Comparison of ENCODE assay signal across 31 mouse cellular contexts in the genomic region with DNA sequence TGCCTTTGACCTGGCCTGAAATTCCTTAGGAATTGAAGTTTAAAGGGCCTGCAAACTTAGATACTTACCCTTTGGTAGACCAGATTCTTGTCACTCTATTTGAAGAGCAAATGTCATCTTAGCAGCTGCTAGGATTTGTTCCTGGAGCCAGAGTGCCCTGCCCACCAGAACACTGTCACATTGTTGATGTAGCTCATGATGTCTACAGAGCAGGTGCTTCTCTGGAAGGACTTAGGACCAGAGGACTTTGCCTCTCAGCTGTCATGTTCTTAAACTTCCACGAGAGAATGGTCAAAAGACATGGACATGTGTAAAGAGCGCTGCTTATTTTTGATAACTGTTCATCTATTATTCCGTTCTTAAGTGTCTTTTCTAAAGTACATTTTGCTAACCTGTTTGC. TPM values are rescaled to one million over a fixed set of nuclear protein-coding genes. Genes with fewer than 3 reads are reported as not detected.
DNase-seq lines count a peak whose midpoint lies in the region; ATAC-seq and TF ChIP-seq lines count a peak whose summit lies in the region.
"Had no signal": no experiment of that assay in that cellular context is flagged by ENCODE, and none has a peak within 500 bp of the region (broad histone marks: within the 10 kb centered on the region; RNA-seq: fewer than 3 reads in every experiment).

No protein-coding gene starts in this region.

- no peak for TF ChIP-seq CTCF in liver, adult 2 months (IDR thresholded peaks at IDR 0.05; ENCODE audit: low read depth, low read length)
- TF ChIP-seq CTCF in liver, postnatal 0 days (IDR thresholded peaks at IDR 0.05; ENCODE audit: low read depth) = no peak

- no peak overlapping the region for H3K4me3 ChIP-seq in liver, adult 2 months (ENCODE audit: insufficient read depth, low read depth, low read length)
- H3K4me3 ChIP-seq in liver, postnatal 0 days (ENCODE audit: low read depth, low read length) = no peak overlapping the region
- H3K4me3 ChIP-seq in neural tube, embryonic 15.5 days (replicated peaks) = no peak overlapping the region
- H3K4me3 ChIP-seq: embryonic facial prominence, embryonic 12.5 days; forebrain, embryonic 10.5 days; forebrain, embryonic 13.5 days; heart, adult 2 months; hindbrain, embryonic 12.5 days; hindbrain, embryonic 15.5 days had no signal

- ATAC-seq in liver, postnatal 0 days = no peak
- no peak for ATAC-seq in neural tube, embryonic 15.5 days (ENCODE audit: low FRiP score)
- ATAC-seq: CD4-positive, CD25-positive, alpha-beta regulatory T cell, adult 4 months; forebrain, embryonic 13.5 days; forebrain, embryonic 16.5 days had no signal

- TF ChIP-seq EP300 in liver, postnatal 0 days (IDR thresholded peaks at IDR 0.05; ENCODE audit: low read depth) = no peak

- no peaks in the 10 kb centered on the region for H3K27me3 ChIP-seq in liver, adult 2 months (ENCODE audit: control insufficient read depth, insufficient read depth, low read length)
- no peaks in the 10 kb centered on the region for H3K27me3 ChIP-seq in liver, postnatal 0 days (ENCODE audit: insufficient read depth, low read length)
- no peaks in the 10 kb centered on the region for H3K27me3 ChIP-seq in neural tube, embryonic 15.5 days (replicated peaks)
- H3K27me3 ChIP-seq: embryonic facial prominence, embryonic 12.5 days; forebrain, embryonic 13.5 days; hindbrain, embryonic 12.5 days; hindbrain, embryonic 15.5 days had no signal

- H3K27ac ChIP-seq in liver, adult 2 months (replicated peaks; ENCODE audit: insufficient read depth, low read depth, low read length) = no peak overlapping the region
- H3K27ac ChIP-seq in liver, postnatal 0 days (ENCODE audit: low read depth) = no peak overlapping the region
- H3K27ac ChIP-seq in neural tube, embryonic 15.5 days (replicated peaks) = no peak overlapping the region
- H3K27ac ChIP-seq: embryonic facial prominence, embryonic 12.5 days; forebrain, embryonic 10.5 days; forebrain, embryonic 13.5 days; heart, adult 2 months; hindbrain, embryonic 12.5 days; hindbrain, embryonic 15.5 days had no signal

- peak; percentile 43 for DNase-seq in heart, adult 11 months
- DNase-seq in heart, adult 9 months (ENCODE audit: low spot score in 2 of 2) = no peak
- peak; percentile 56 for DNase-seq in liver, adult 2 months (ENCODE audit: extremely low read depth, low read depth, low spot score)
- no peak for DNase-seq in liver, postnatal 0 days
- DNase-seq in skeletal muscle tissue, adult 2 months (ENCODE audit: low read depth, low spot score) = peak; percentile 38
- DNase-seq: adrenal gland, adult 2 months; adrenal gland, postnatal 14 days; cerebellum, adult 11-12 months; cerebellum, adult 8-10 months; cerebellum, postnatal 10 days; cerebellum, postnatal 36 days; gastrocnemius, postnatal 25 days; heart, adult 2 months had no signal

- WGBS in liver, adult 2 months = 75% methylated on average over 3 of the region's 3 CpGs
- 86% methylated on average over 3 of the region's 3 CpGs for WGBS in liver, postnatal 0 days (ENCODE audit: insufficient replicate concordance)
- WGBS in neural tube, embryonic 15.5 days = 94% methylated on average over 3 of the region's 3 CpGs

- H3K36me3 ChIP-seq in liver, adult 2 months (ENCODE audit: control insufficient read depth, insufficient read depth, low read length) = peaks cover 38% of the 10 kb centered on the region
- peaks cover 51% of the 10 kb centered on the region for H3K36me3 ChIP-seq in liver, postnatal 0 days (replicated peaks; ENCODE audit: insufficient read depth, low read length)
- peaks cover 63% of the 10 kb centered on the region for H3K36me3 ChIP-seq in neural tube, embryonic 15.5 days

- H3K4me1 ChIP-seq in liver, adult 2 months (ENCODE audit: control insufficient read depth, insufficient read depth, low read length) = peaks cover 16% of the 10 kb centered on the region
- H3K4me1 ChIP-seq in liver, postnatal 0 days (ENCODE audit: insufficient read depth) = no peaks in the 10 kb centered on the region
- H3K4me1 ChIP-seq in neural tube, embryonic 15.5 days = no peaks in the 10 kb centered on the region
- H3K4me1 ChIP-seq: embryonic facial prominence, embryonic 12.5 days; forebrain, embryonic 10.5 days; forebrain, embryonic 13.5 days; hindbrain, embryonic 12.5 days; hindbrain, embryonic 15.5 days had no signal

- no peak overlapping the region for H3K4me2 ChIP-seq in liver, postnatal 0 days (ENCODE audit: low read depth, low read length)
- no peak overlapping the region for H3K4me2 ChIP-seq in neural tube, embryonic 15.5 days
- H3K4me2 ChIP-seq: embryonic facial prominence, embryonic 12.5 days; forebrain, embryonic 13.5 days; heart, embryonic 11.5 days; hindbrain, embryonic 12.5 days; hindbrain, embryonic 15.5 days had no signal

- 0 out of 2 replicates have a peak, but pooled peaks cover under 1% of the 10 kb centered on the region for H3K79me2 ChIP-seq in liver, adult 2 months (ENCODE audit: control insufficient read depth, insufficient read depth, low read length)

- no peaks in the 10 kb centered on the region for H3K9me3 ChIP-seq in liver, postnatal 0 days (ENCODE audit: low read length)
- no peaks in the 10 kb centered on the region for H3K9me3 ChIP-seq in neural tube, embryonic 15.5 days (replicated peaks)
- H3K9me3 ChIP-seq: embryonic facial prominence, embryonic 12.5 days; forebrain, embryonic 10.5 days; forebrain, embryonic 13.5 days; hindbrain, embryonic 12.5 days; hindbrain, embryonic 15.5 days had no signal

- H3K9ac ChIP-seq in liver, adult 2 months (ENCODE audit: low read depth, low read length) = no peak overlapping the region
- no peak overlapping the region for H3K9ac ChIP-seq in liver, postnatal 0 days (replicated peaks)
- no peak overlapping the region for H3K9ac ChIP-seq in neural tube, embryonic 15.5 days (replicated peaks)
- H3K9ac ChIP-seq: embryonic facial prominence, embryonic 12.5 days; forebrain, embryonic 13.5 days; hindbrain, embryonic 12.5 days; hindbrain, embryonic 15.5 days had no signal

- no peak for TF ChIP-seq POLR2A in liver, adult 2 months (IDR thresholded peaks at IDR 0.05; ENCODE audit: extremely low read depth, insufficient read depth, low read length)

RNA-seq across cellular contexts. Expression of a gene that starts 16.6 kb away (rescaled TPM):
- not detected in 2 replicates for total RNA-seq in liver, adult 2 months (2014; rRNA removed)
- polyA plus RNA-seq in liver, adult 2 months (2012; rRNA removed) = 0.60 TPM in 1 of 2 replicates, not detected in the other
- not detected in 2 replicates for polyA plus RNA-seq in liver, postnatal 0 days (2015; fragmentation: Nextera tagmentation; extraction: Ambion mirVana)
- not detected in 2 replicates for polyA plus RNA-seq in neural tube, embryonic 15.5 days (2015; fragmentation: Nextera tagmentation; extraction: Ambion mirVana)
- total RNA-seq: adrenal gland, adult 2 months; adrenal gland, postnatal 14 days; adrenal gland, postnatal 4 days; gastrocnemius, adult 18-20 months; gastrocnemius, postnatal 25 days; heart, adult 2 months; heart, postnatal 25 days; hematopoietic stem cell, adult 5-6 weeks had no signal
- polyA plus RNA-seq: C2C12; CD4-positive, CD25-positive, alpha-beta regulatory T cell, adult 4 months; embryonic facial prominence, embryonic 12.5 days; forebrain, embryonic 10.5 days; forebrain, embryonic 13.5 days; forebrain, embryonic 16.5 days; heart, adult 2 months; heart, embryonic 11.5 days; heart, embryonic 14.5 days; heart, postnatal 0 days; hindbrain, embryonic 12.5 days; hindbrain, embryonic 15.5 days; intestine, embryonic 14.5 days had no signal

RNA-seq across cellular contexts. Expression of a gene that starts 17.4 kb away (rescaled TPM):
- total RNA-seq in liver, adult 2 months (2014; rRNA removed) = 33.9 and 43.8 TPM in 2 replicates
- polyA plus RNA-seq in liver, adult 2 months (2012; rRNA removed) = 38.7 and 49.8 TPM in 2 replicates
- 7.9 and 12.2 TPM in 2 replicates for polyA plus RNA-seq in liver, postnatal 0 days (2015; fragmentation: Nextera tagmentation; extraction: Ambion mirVana)
- 35.8 and 42.8 TPM in 2 replicates for polyA plus RNA-seq in neural tube, embryonic 15.5 days (2015; fragmentation: Nextera tagmentation; extraction: Ambion mirVana)

RNA-seq across cellular contexts. Expression of a gene that starts 31.7 kb away (rescaled TPM):
- 6.7 and 11.2 TPM in 2 replicates for total RNA-seq in liver, adult 2 months (2014; rRNA removed)
- polyA plus RNA-seq in liver, adult 2 months (2012; rRNA removed) = 4.7 and 5.1 TPM in 2 replicates
- polyA plus RNA-seq in liver, postnatal 0 days (2015; fragmentation: Nextera tagmentation; extraction: Ambion mirVana) = 50.4 and 50.7 TPM in 2 replicates
- 3.3 and 18.5 TPM in 2 replicates for polyA plus RNA-seq in neural tube, embryonic 15.5 days (2015; fragmentation: Nextera tagmentation; extraction: Ambion mirVana)

RNA-seq across cellular contexts. Expression of a gene that starts 35.5 kb away (rescaled TPM):
- 0.37 TPM in 1 of 2 replicates, not detected in the other for total RNA-seq in liver, adult 2 months (2014; rRNA removed)
- polyA plus RNA-seq in liver, adult 2 months (2012; rRNA removed) = not detected in 2 replicates
- 0.06 TPM in 1 of 2 replicates, not detected in the other for polyA plus RNA-seq in liver, postnatal 0 days (2015; fragmentation: Nextera tagmentation; extraction: Ambion mirVana)
- polyA plus RNA-seq in neural tube, embryonic 15.5 days (2015; fragmentation: Nextera tagmentation; extraction: Ambion mirVana) = 0.40 and 0.52 TPM in 2 replicates
- total RNA-seq: adrenal gland, adult 2 months; hematopoietic stem cell, adult 5-6 weeks; MEL had no signal
- polyA plus RNA-seq: adrenal gland, adult 2 months; CD4-positive, CD25-positive, alpha-beta regulatory T cell, adult 4 months; forebrain, embryonic 10.5 days; forebrain, embryonic 13.5 days; forebrain, embryonic 16.5 days; intestine, embryonic 14.5 days had no signal

Comparison
In these comparisons a context has a peak if more than half of its experiments do, and no peak if none do; other contexts are left out.
1. DNase-seq: peak in heart, adult 11 months (single experiment), liver, adult 2 months (single experiment) and skeletal muscle tissue, adult 2 months (single experiment); none in heart, adult 9 months (0 of 2) and liver, postnatal 0 days (single experiment).